ENCODE assay signal across 9 mouse cellular contexts in genomic region chr4:107223225-107224204, GRCm38 (mm10). TPM values are rescaled to one million over a fixed set of nuclear protein-coding genes. Genes with fewer than 3 reads are reported as not detected.
DNase-seq lines count a peak whose midpoint lies in the region; ATAC-seq lines count a peak whose summit lies in the region.
"Had no signal": no experiment of that assay in that cellular context is flagged by ENCODE, and none has a peak within 500 bp of the region (broad histone marks: within the 10 kb centered on the region; RNA-seq: fewer than 3 reads in every experiment).

No protein-coding gene starts in this region.

- DNase-seq in layer of hippocampus, adult 11-12 months (ENCODE audit: low spot score) = peak; percentile 34
- no peak for DNase-seq in layer of hippocampus, postnatal 25 days (ENCODE audit: extremely low spot score in 1 of 2, low spot score in 1 of 2)
- DNase-seq in NIH3T3 (ENCODE audit: low read depth) = peak; percentile 77
- peak; percentile 53 to 75 for DNase-seq in heart, postnatal 14 days
- DNase-seq in lung, postnatal 10 days = peak; percentile 85
- no peak for DNase-seq in left cerebral cortex, adult 18-20 months (ENCODE audit: low spot score in 2 of 2)
- no peak for DNase-seq in right cerebral cortex, postnatal 25 days

- peak; percentile 57; the same call in 1 of the 2 replicates for ATAC-seq in common myeloid progenitor, adult 5-6 weeks (replicated peaks; ENCODE audit: low read depth, poor library complexity, severe bottlenecking)

- intact Hi-C loops in heart, postnatal 14 days (cut with DNase I) = no loop called here

RNA-seq across cellular contexts. Expression of gene Ldlrad1, which starts 14.5 kb away (rescaled TPM):
- total RNA-seq in layer of hippocampus, postnatal 25 days (2021) = not detected
- not detected in 2 replicates for total RNA-seq in common myeloid progenitor, adult 5-6 weeks (2017)
- total RNA-seq in heart, postnatal 14 days (2021) = under 1 TPM in 1 of 2 experiments, not detected in 1; 0.33 TPM
- total RNA-seq in left cerebral cortex, adult 18-20 months (2021) = not detected
- total RNA-seq: layer of hippocampus, postnatal 36 days had no signal

RNA-seq across cellular contexts. Expression of gene Lrrc42, which starts 29.8 kb away (rescaled TPM):
- total RNA-seq in layer of hippocampus, postnatal 25 days (2021) = 10 to 100 TPM; 33.2 to 40.4 TPM
- 10.8 and 11.7 TPM in 2 replicates for total RNA-seq in common myeloid progenitor, adult 5-6 weeks (2017)
- total RNA-seq in heart, postnatal 14 days (2021) = 10 to 100 TPM; 11.1 to 14.1 TPM
- total RNA-seq in left cerebral cortex, adult 18-20 months (2021) = 10 to 100 TPM; 29.7 to 32.0 TPM

RNA-seq across cellular contexts. Expression of gene Hspb11, which starts 29.9 kb away (rescaled TPM):
- total RNA-seq in layer of hippocampus, postnatal 25 days (2021) = 10 to 100 TPM; 24.0 to 25.9 TPM
- 20.6 and 28.9 TPM in 2 replicates for total RNA-seq in common myeloid progenitor, adult 5-6 weeks (2017)
- total RNA-seq in heart, postnatal 14 days (2021) = 10 to 100 TPM; 14.6 TPM
- 10 to 100 TPM; 17.8 to 18.6 TPM for total RNA-seq in left cerebral cortex, adult 18-20 months (2021)

RNA-seq across cellular contexts. Expression of gene Tceanc2, which starts 44.6 kb away (rescaled TPM):
- 10 to 100 TPM; 18.6 to 20.1 TPM for total RNA-seq in layer of hippocampus, postnatal 25 days (2021)
- 25.0 and 37.2 TPM in 2 replicates for total RNA-seq in common myeloid progenitor, adult 5-6 weeks (2017)
- 10 to 100 TPM; 11.8 to 12.5 TPM for total RNA-seq in heart, postnatal 14 days (2021)
- 10 to 100 TPM; 14.0 to 15.9 TPM for total RNA-seq in left cerebral cortex, adult 18-20 months (2021)

RNA-seq across cellular contexts. Expression of gene Tmem59, which starts 45.3 kb away (rescaled TPM):
- 100 to 1,000 TPM; 200 to 222 TPM for total RNA-seq in layer of hippocampus, postnatal 25 days (2021)
- total RNA-seq in common myeloid progenitor, adult 5-6 weeks (2017) = 115 and 141 TPM in 2 replicates
- 100 to 1,000 TPM; 149 to 155 TPM for total RNA-seq in heart, postnatal 14 days (2021)
- 100 to 1,000 TPM; 233 to 241 TPM for total RNA-seq in left cerebral cortex, adult 18-20 months (2021)

Comparison
In these comparisons a context has a peak if more than half of its experiments do, and no peak if none do; other contexts are left out.
1. DNase-seq: peak in layer of hippocampus, adult 11-12 months (single experiment), NIH3T3 (single experiment), heart, postnatal 14 days (2 of 2) and lung, postnatal 10 days (single experiment); none in layer of hippocampus, postnatal 25 days (0 of 2), left cerebral cortex, adult 18-20 months (0 of 2) and right cerebral cortex, postnatal 25 days (single experiment).